Mouse (Mus musculus) intestine, embryonic 16.5 days (tissue): ENCODE measurements around the gene Smarcc1. TPM values are rescaled to one million over a fixed set of nuclear protein-coding genes. Genes with fewer than 3 reads are reported as not detected.
A peak's percentile ranks its signal among the peaks of the same experiment; 100 is the strongest.
"Not testable (repeated sequence)": the region's sequence is repeated elsewhere in the genome, so short reads cannot be mapped to it uniquely, and the experiment has no call there.

ENCODE experiments used
- ATAC-seq: fragments of 200-750 bp; cut with Nextera tagmentation; 2 replicates; pipeline ENCODE4 v1.8.0; 2017; ENCODE audit warnings: moderate TSS enrichment, moderate library complexity
- H3K27ac ChIP-seq: fragments of 300-500 bp; sonication (generic); 2 replicates; pipeline ENCODE4 v1.5.1; 2014; ENCODE audit warnings: mild to moderate bottlenecking, low read length
- H3K27me3 ChIP-seq: fragments of 300-500 bp; sonication (generic); replicated peaks from 2 replicates; pipeline ENCODE4 v1.6.1; 2014; ENCODE audit warnings: low read length, control low read depth, mixed read lengths; ENCODE audit not compliant: control insufficient read depth, insufficient read depth
- H3K36me3 ChIP-seq: fragments of 300-500 bp; sonication (generic); 2 replicates; pipeline ENCODE4 v1.6.1; 2014; ENCODE audit warnings: low read length, control low read depth; ENCODE audit not compliant: control insufficient read depth, insufficient read depth
- H3K4me1 ChIP-seq: fragments of 300-500 bp; sonication (generic); 2 replicates; pipeline ENCODE4 v1.6.1; 2014; ENCODE audit warnings: low read length, control low read depth, mixed read lengths; ENCODE audit not compliant: control insufficient read depth, insufficient read depth
- H3K4me2 ChIP-seq: fragments of 300-500 bp; sonication (generic); 2 replicates; pipeline ENCODE4 v1.6.1; 2014; ENCODE audit warnings: low read depth, low read length, control low read depth
- H3K4me3 ChIP-seq: fragments of 300-500 bp; sonication (generic); 2 replicates; pipeline ENCODE4 v1.5.1; 2014; ENCODE audit warnings: mild to moderate bottlenecking, low read length
- H3K9ac ChIP-seq: fragments of 300-500 bp; sonication (generic); 2 replicates; pipeline ENCODE4 v1.6.1; 2014; ENCODE audit warnings: low read depth, low read length
- H3K9me3 ChIP-seq: fragments of 300-500 bp; sonication (generic); 2 replicates; pipeline ENCODE4 v1.6.1; 2016; ENCODE audit warnings: low read length, control low read depth; ENCODE audit not compliant: control insufficient read depth
- WGBS: fragments of 180-500 bp; shearing (Covaris S2); extraction: QIAGEN DNeasy Blood & Tissue Kit; methylation state at CpG from one replicate; pipeline ENCODE4 v1.1.7; 2014; 5-methylcytosine and 5-hydroxymethylcytosine counted together
- polyA plus RNA-seq: library from polyadenylated mRNA; unstranded; fragments of >200 nt; fragmentation: Nextera tagmentation; extraction: Ambion mirVana; gene quantifications from 2 replicates; pipeline ENCODE4 v1.2.1, GENCODE M21; 2015

Smarcc1 gene
- polyA plus RNA-seq, 1 experiment from 2014 or later = 60.8 TPM

DNA sequence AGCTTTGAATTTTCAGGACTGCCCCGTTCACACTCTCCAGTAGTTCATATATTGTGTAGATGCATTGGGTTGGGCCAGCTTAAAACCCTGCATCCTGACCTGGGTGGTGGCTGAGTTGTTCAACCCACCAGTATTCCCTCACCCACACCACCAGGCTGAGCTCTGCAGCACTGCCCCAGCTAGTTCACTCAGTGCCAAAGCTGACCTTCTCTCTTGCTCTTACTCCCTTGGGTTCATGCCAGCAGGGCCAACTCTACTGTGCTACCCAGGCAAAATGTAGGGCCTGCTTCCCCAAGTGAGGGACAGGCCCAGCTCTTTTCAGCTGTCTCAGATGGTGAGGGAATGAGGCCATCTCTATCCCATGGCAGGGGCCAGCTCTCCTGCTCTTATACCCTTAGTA is 41.5 kb downstream of the Smarcc1 start:
- Histone ChIP-seq H3K27ac (no peak overlapping the region), H3K9me3 (no peaks in the 10 kb centered on the region), H3K4me1 (no peaks in the 10 kb centered on the region), H3K4me2 (no peak overlapping the region), H3K4me3 (no peak overlapping the region), H3K27me3 (no peaks in the 10 kb centered on the region), H3K9ac (no peak overlapping the region), H3K36me3 (peaks cover 3% of the 10 kb centered on the region)
- ATAC-seq = no peak
- 94% methylated on average over 1 of the region's 1 CpGs for WGBS

DNA sequence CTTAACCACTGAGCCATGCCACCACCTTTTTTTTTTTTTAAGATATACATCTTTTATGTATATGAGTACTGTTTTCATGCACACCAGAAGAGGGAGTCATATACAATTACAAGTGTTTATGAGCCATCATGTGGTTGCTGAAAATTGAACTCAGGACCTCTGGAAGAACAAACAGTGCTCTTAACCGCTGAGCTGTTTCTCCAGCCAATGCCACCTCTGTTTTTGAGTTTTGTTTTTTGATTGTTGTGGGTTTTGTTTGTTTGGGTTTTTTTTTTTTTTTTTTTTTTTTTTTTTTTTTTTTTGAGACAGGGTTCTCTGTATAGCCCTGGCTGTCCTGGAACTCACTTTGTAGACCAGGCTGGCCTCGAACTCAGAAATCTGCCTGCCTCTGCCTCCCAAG is 43.0 kb downstream of the Smarcc1 start:
- H3K27me3 ChIP-seq, H3K4me3 ChIP-seq, ATAC-seq, H3K9me3 ChIP-seq, H3K4me1 ChIP-seq, H3K36me3 ChIP-seq, H3K4me2 ChIP-seq, H3K27ac ChIP-seq, H3K9ac ChIP-seq: not testable (repeated sequence)
- WGBS = 95% methylated on average over 2 of the region's 2 CpGs

- Histone ChIP-seq H3K36me3 (peaks cover 7% of the 10 kb centered on the region), H3K9ac (no peak overlapping the region)
- WGBS = 91% methylated on average over 5 of the region's 5 CpGs
Measured at GRCm38 (mm10) chr9:110162441-110162840, 44.9 kb downstream of the Smarcc1 start.

DNA sequence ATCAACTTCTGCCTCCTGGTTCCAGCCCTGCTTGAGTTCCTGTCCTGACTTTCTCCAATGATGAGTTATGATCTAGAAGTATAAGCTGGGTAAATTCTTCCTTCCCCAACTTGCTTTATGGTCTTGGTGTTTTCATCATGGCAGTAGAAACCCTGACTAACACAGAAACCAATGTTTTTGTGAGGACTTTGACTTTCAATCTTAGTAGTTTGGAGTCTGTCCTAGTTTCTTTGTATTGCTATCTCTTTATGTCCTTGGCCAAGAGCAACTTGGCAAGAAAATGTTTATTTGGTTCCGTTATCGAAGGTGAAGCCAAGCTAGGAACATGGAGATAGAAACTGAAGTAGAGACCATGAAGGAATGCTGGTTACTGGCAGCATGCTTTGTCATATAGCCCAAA is 45.6 kb downstream of the Smarcc1 start:
- H3K27me3 ChIP-seq = no peaks in the 10 kb centered on the region
- no peak overlapping the region for H3K9ac ChIP-seq
- H3K4me3 ChIP-seq = no peak overlapping the region
- H3K4me2 ChIP-seq = no peak overlapping the region
- no peak for ATAC-seq
- H3K27ac ChIP-seq = no peak overlapping the region
- peaks cover 12% of the 10 kb centered on the region for H3K36me3 ChIP-seq
- WGBS = 98% methylated on average over 2 of the region's 2 CpGs
- H3K4me1 ChIP-seq = no peaks in the 10 kb centered on the region
- H3K9me3 ChIP-seq = no peaks in the 10 kb centered on the region

More at GRCm38 (mm10) chr9:110162441-110162840, 44.9 kb downstream of the Smarcc1 start:
- Histone ChIP-seq H3K27me3 (no peaks in the 10 kb centered on the region), H3K4me2 (no peak overlapping the region), H3K4me3 (no peak overlapping the region), H3K9me3 (no peaks in the 10 kb centered on the region), H3K4me1 (no peaks in the 10 kb centered on the region), H3K27ac (no peak overlapping the region)
- ATAC-seq = no peak

GRCm38 (mm10) chr9:110170858-110171257 is 53.4 kb downstream of the Smarcc1 start:
- no peak overlapping the region for H3K4me2 ChIP-seq
- no peak for ATAC-seq
- no peak overlapping the region for H3K4me3 ChIP-seq
- H3K36me3 ChIP-seq = peaks cover 18% of the 10 kb centered on the region; the same call in 1 of the 2 replicates
- no peaks in the 10 kb centered on the region for H3K4me1 ChIP-seq
- H3K9me3 ChIP-seq = no peaks in the 10 kb centered on the region
- no peak overlapping the region for H3K9ac ChIP-seq
- WGBS = 88% methylated on average over 5 of the region's 5 CpGs
- H3K27me3 ChIP-seq = no peaks in the 10 kb centered on the region
- H3K27ac ChIP-seq = no peak overlapping the region

- no peak overlapping the region for H3K4me3 ChIP-seq
- no peaks in the 10 kb centered on the region for H3K9me3 ChIP-seq
- WGBS = 82% methylated on average over 2 of the region's 2 CpGs
- no peak overlapping the region for H3K4me2 ChIP-seq
- peaks cover 18% of the 10 kb centered on the region for H3K36me3 ChIP-seq
- no peaks in the 10 kb centered on the region for H3K27me3 ChIP-seq
- no peak for ATAC-seq
- no peaks in the 10 kb centered on the region for H3K4me1 ChIP-seq
- no peak overlapping the region for H3K9ac ChIP-seq
- no peak overlapping the region for H3K27ac ChIP-seq
Measured at GRCm38 (mm10) chr9:110199870-110200269, 82.4 kb downstream of the Smarcc1 start.

GRCm38 (mm10) chr9:110205526-110206404 is 88.3 kb downstream of the Smarcc1 start:
- ATAC-seq = 0 out of 2 replicates have a peak, but pooled peaks have one; percentile 26

GRCm38 (mm10) chr9:110206437-110206836 is 88.9 kb downstream of the Smarcc1 start:
- Histone ChIP-seq H3K9ac (no peak overlapping the region), H3K36me3 (peaks cover 23% of the 10 kb centered on the region), H3K9me3 (no peaks in the 10 kb centered on the region), H3K4me2 (no peak overlapping the region), H3K27me3 (no peaks in the 10 kb centered on the region), H3K4me3 (no peak overlapping the region), H3K27ac (no peak overlapping the region), H3K4me1 (no peaks in the 10 kb centered on the region)
- 74% methylated on average over 2 of the region's 2 CpGs for WGBS
- no peak for ATAC-seq

More at GRCm38 (mm10) chr9:110205526-110206404, 88.3 kb downstream of the Smarcc1 start:
- no peak overlapping the region for H3K9ac ChIP-seq
- no peaks in the 10 kb centered on the region for H3K27me3 ChIP-seq
- no peak overlapping the region for H3K27ac ChIP-seq
- H3K4me3 ChIP-seq = no peak overlapping the region
- H3K36me3 ChIP-seq = peaks cover 23% of the 10 kb centered on the region
- no peak overlapping the region for H3K4me2 ChIP-seq
- no peaks in the 10 kb centered on the region for H3K9me3 ChIP-seq
- H3K4me1 ChIP-seq = no peaks in the 10 kb centered on the region
- 66% methylated on average over 15 of the region's 15 CpGs for whole genome bisulfite sequencing

GRCm38 (mm10) chr9:110208265-110208664 is 90.8 kb downstream of the Smarcc1 start:
- Histone ChIP-seq H3K9ac (no peak overlapping the region), H3K36me3 (peaks cover 18% of the 10 kb centered on the region), H3K4me3 (no peak overlapping the region), H3K4me2 (no peak overlapping the region), H3K27ac (no peak overlapping the region), H3K4me1 (no peaks in the 10 kb centered on the region), H3K27me3 (no peaks in the 10 kb centered on the region), H3K9me3 (no peaks in the 10 kb centered on the region)
- ATAC-seq = no peak
- 66% methylated on average over 7 of the region's 7 CpGs for WGBS
